Mouse (Mus musculus) urinary bladder, postnatal 14 days (tissue): Measurements from ENCODE around the gene Zfp668.
"Not testable (repeated sequence)": the region's sequence is repeated elsewhere in the genome, so short reads cannot be mapped to it uniquely, and the experiment has no call there.

Experiments
- DNase-seq: peaks from one replicate; pipeline ENCODE4 v3.0.0; 2021; ENCODE audit warnings: low spot score

Gene Zfp668

GRCm38 (mm10) chr7:127876467-127877348 lies at the start of gene Zfp668:
Gene Zfp668, minus strand, starts transcription at chr7:127876828.
- DNase-seq: peak; percentile 91

- DNase-seq: no peak
These were observed 49.4 kb upstream of the Zfp668 start for GRCm38 (mm10) chr7:127926066-127926465.

GRCm38 (mm10) chr7:127925252-127925651 lies 48.6 kb upstream of the Zfp668 start:
- DNase-seq: peak; percentile 80

GRCm38 (mm10) chr7:127923714-127924113 lies 47.1 kb upstream of the Zfp668 start:
- no peak for DNase-seq

GRCm38 (mm10) chr7:127922451-127923275 lies 46.0 kb upstream of the Zfp668 start:
- no peak for DNase-seq

- no peak for DNase-seq
These were observed 44.9 kb upstream of the Zfp668 start for GRCm38 (mm10) chr7:127921516-127921915.

- DNase-seq: no peak
These were observed 42.7 kb upstream of the Zfp668 start for GRCm38 (mm10) chr7:127919290-127919689.

GRCm38 (mm10) chr7:127918203-127918602 lies 41.6 kb upstream of the Zfp668 start:
- DNase-seq: peak; percentile 67

GRCm38 (mm10) chr7:127915293-127915692 lies 38.7 kb upstream of the Zfp668 start:
- no peak for DNase-seq

- no peak for DNase-seq
These were observed 36.3 kb upstream of the Zfp668 start for GRCm38 (mm10) chr7:127912938-127913337.

GRCm38 (mm10) chr7:127912190-127912871 lies 35.7 kb upstream of the Zfp668 start, which contains the start of gene Kat8:
Gene Kat8, plus strand, starts transcription at chr7:127912516.
- peak; percentile 90 for DNase-seq

- no peak for DNase-seq
These were observed 32.0 kb upstream of the Zfp668 start for GRCm38 (mm10) chr7:127908656-127909055.

GRCm38 (mm10) chr7:127907939-127908338 lies 31.3 kb upstream of the Zfp668 start:
- DNase-seq: no peak

- peak; percentile 79 for DNase-seq
These were observed 27.6 kb upstream of the Zfp668 start, which contains the start of gene Bckdk for GRCm38 (mm10) chr7:127903971-127904796. Gene Bckdk, plus strand, starts transcription at chr7:127904082.

- DNase-seq: no peak
These were observed 25.1 kb upstream of the Zfp668 start for GRCm38 (mm10) chr7:127901772-127902171.

- DNase-seq: no peak
These were observed 23.4 kb upstream of the Zfp668 start for GRCm38 (mm10) chr7:127899997-127900396.

- DNase-seq: no peak
These were observed 21.7 kb upstream of the Zfp668 start for GRCm38 (mm10) chr7:127898179-127898956.

- no peak for DNase-seq
These were observed 20.9 kb upstream of the Zfp668 start for GRCm38 (mm10) chr7:127897542-127897941.

- peak; percentile 63 for DNase-seq
These were observed 19.8 kb upstream of the Zfp668 start for GRCm38 (mm10) chr7:127896384-127896783.

GRCm38 (mm10) chr7:127895891-127896290 lies 19.3 kb upstream of the Zfp668 start:
- DNase-seq: not testable (repeated sequence)
